Mouse (Mus musculus): ENCODE results near the gene Palm3. TPM values are rescaled to one million over a fixed set of nuclear protein-coding genes. Genes with fewer than 3 reads are reported as not detected.

The Palm3 gene
- 4.7 and 6.7 TPM in 2 replicates for polyA plus RNA-seq (2016; fragmentation: Nextera tagmentation; extraction: Ambion mirVana)

DNA sequence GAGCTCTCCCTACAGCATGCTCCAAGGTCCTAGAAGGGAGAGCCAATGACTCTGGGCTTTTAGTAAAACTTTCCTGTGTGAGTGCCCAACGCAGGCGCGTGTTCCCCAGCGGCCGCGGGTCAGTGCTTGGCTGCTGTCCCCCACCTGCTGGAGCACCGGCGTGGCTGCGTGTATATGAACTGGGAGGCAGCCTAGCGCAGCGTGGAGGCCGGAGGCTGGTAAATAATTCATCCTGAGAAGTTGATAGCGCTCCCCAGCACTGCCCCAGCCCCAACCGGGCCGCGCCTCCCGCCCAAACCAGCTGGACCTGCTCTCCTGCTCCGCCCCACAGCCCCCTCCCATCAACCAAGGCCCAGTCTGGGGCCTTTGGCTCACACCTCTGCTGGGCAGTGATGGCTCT lies at the start of gene Palm3:
Gene Palm3 (plus strand): TSS at position 376 of the 400 bp plus-strand sequence.
- peaks cover 64% of the 10 kb centered on the region for H3K27me3 ChIP-seq
- ATAC-seq (ENCODE audit: insufficient number of reproducible peaks, insufficient read depth, low FRiP score, low TSS enrichment, low read depth) = no peak
- H3K9ac ChIP-seq (replicated peaks) = no peak within 1 kb of the TSS
- 0 out of 2 replicates have a peak, but pooled peaks cover 16% of the 10 kb centered on the region for H3K4me1 ChIP-seq (replicated peaks)
- no peak within 1 kb of the TSS for H3K27ac ChIP-seq
- peak within 1 kb of the TSS; percentile 18 for H3K4me2 ChIP-seq
- H3K9me3 ChIP-seq = 0 out of 2 replicates have a peak, but pooled peaks cover 2% of the 10 kb centered on the region
- no peaks in the 10 kb centered on the region for H3K36me3 ChIP-seq
- 7% methylated on average over 18 of the region's 18 CpGs for WGBS
- 0 out of 2 replicates have a peak within 1 kb of the TSS, but pooled peaks have one; percentile 3 for H3K4me3 ChIP-seq (replicated peaks)

DNA sequence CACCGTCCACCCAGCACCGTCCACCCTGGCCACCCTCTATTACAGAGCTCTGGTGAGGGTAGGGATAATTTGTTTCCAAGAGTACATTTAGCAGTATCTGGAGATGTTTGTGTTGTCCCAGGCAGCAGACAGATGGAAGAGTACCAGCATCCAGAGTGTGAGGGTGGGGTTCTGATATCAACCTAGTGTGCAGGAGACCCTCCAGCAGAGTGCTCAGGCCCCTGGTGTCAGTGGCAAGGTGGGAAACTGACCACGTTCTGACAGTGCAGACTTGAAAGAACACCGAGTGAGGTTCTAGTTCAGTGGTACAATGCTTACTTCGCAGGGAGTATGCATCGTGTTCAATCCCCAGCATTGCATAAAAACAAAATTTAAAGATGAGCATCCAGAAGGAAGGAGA lies 49.6 kb upstream of the Palm3 start:
- ATAC-seq (ENCODE audit: insufficient number of reproducible peaks, insufficient read depth, low FRiP score, low TSS enrichment, low read depth) = no peak

GRCm38 (mm10) chr8:83972150-83973120 lies 48.8 kb upstream of the Palm3 start, which contains the start of gene Prkaca:
TSS of gene Prkaca (plus strand) at chr8:83972993.
- peak within 1 kb of the TSS; percentile 70 for H3K27ac ChIP-seq
- H3K4me1 ChIP-seq (replicated peaks) = peaks cover 28% of the 10 kb centered on the region
- peaks cover 26% of the 10 kb centered on the region for H3K36me3 ChIP-seq
- H3K27me3 ChIP-seq = no peaks in the 10 kb centered on the region
- no peaks in the 10 kb centered on the region for H3K9me3 ChIP-seq
- peak; percentile 100 for ATAC-seq (ENCODE audit: insufficient number of reproducible peaks, insufficient read depth, low FRiP score, low TSS enrichment, low read depth)
- H3K9ac ChIP-seq (replicated peaks) = peak within 1 kb of the TSS; percentile 92
- peak within 1 kb of the TSS; percentile 99 for H3K4me2 ChIP-seq
- H3K4me3 ChIP-seq (replicated peaks) = peak within 1 kb of the TSS; percentile 98
- WGBS = under 1% methylated on average over 77 of the region's 94 CpGs

More for the DNA sequence above, 49.6 kb upstream of the Palm3 start:
- Histone ChIP-seq H3K4me1 (replicated peaks) (peaks cover 20% of the 10 kb centered on the region), H3K27me3 (no peaks in the 10 kb centered on the region), H3K9ac (replicated peaks) (peak overlapping the region; percentile 92; the same call in 1 of the 2 replicates), H3K9me3 (no peaks in the 10 kb centered on the region), H3K4me3 (replicated peaks) (peak overlapping the region; percentile 98), H3K36me3 (peaks cover 34% of the 10 kb centered on the region), H3K4me2 (peak overlapping the region; percentile 89), H3K27ac (no peak overlapping the region)
- WGBS = 82% methylated on average over 6 of the region's 6 CpGs

- Histone ChIP-seq H3K9ac (replicated peaks) (peak overlapping the region; percentile 92), H3K27me3 (no peaks in the 10 kb centered on the region), H3K9me3 (no peaks in the 10 kb centered on the region), H3K4me1 (replicated peaks) (peaks cover 37% of the 10 kb centered on the region), H3K4me3 (replicated peaks) (peak overlapping the region; percentile 98), H3K27ac (no peak overlapping the region; the same call in 1 of the 2 replicates), H3K4me2 (peak overlapping the region; percentile 99), H3K36me3 (peaks cover 19% of the 10 kb centered on the region)
- ATAC-seq (ENCODE audit: insufficient number of reproducible peaks, insufficient read depth, low FRiP score, low TSS enrichment, low read depth) = 0 out of 2 replicates have a peak, but pooled peaks have one; percentile 8
- 4% methylated on average over 32 of the region's 37 CpGs for WGBS
These were observed 47.9 kb upstream of the Palm3 start for GRCm38 (mm10) chr8:83973161-83974031.

DNA sequence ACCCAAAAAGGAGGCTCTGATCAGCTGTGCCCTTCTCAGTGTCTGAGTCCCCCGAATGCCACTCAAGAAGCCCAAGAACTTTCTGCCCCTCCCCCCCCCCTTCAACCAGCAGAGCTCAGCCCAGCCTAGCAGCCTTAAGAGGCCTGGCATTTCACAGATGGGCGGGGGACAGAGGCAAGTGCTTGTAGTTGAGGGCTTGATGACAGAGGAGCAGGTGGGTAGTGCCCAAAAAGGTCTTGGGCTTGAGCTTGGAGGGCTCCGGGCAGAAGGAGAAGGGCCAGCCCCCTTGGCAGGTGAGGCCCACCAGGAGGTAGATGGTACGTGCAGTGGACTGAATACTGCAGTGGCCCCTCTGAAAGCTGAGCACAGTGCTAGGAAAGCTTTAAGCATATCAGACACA lies 46.8 kb upstream of the Palm3 start:
- H3K9me3 ChIP-seq = no peaks in the 10 kb centered on the region
- H3K4me3 ChIP-seq (replicated peaks) = peak overlapping the region; percentile 11; the same call in 1 of the 2 replicates
- H3K9ac ChIP-seq (replicated peaks) = no peak overlapping the region
- H3K4me2 ChIP-seq = peak overlapping the region; percentile 99
- no peak for ATAC-seq (ENCODE audit: insufficient number of reproducible peaks, insufficient read depth, low FRiP score, low TSS enrichment, low read depth)
- WGBS = 91% methylated on average over 4 of the region's 4 CpGs
- H3K27me3 ChIP-seq = no peaks in the 10 kb centered on the region
- no peak overlapping the region for H3K27ac ChIP-seq
- peaks cover 16% of the 10 kb centered on the region; the same call in 1 of the 2 replicates for H3K36me3 ChIP-seq
- peaks cover 39% of the 10 kb centered on the region for H3K4me1 ChIP-seq (replicated peaks)

DNA sequence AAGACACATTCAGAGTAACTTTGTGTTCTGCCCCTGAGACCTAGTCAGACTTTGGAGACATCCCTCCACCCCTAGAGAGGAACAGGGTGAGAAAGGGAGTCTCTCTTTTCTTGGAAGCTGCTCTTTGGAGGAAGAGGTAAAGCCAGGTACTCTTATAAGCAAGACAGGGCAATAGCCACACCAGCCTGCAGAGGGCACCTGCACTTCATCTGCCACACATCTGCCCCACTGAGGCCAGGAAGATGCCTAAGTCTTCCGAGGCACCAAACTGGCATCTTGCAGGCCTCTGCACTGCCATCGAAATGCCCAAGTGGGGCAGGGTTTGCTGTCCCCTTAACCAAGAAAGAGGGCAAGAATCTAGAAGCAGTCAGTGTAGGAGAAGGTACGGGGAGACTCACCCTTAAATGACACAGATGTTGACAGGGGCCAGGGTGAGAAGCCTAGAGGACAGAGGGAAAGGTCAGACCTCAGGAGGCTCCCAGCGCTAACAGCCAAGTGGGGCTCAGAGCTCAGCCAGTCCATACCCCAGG lies 45.1 kb upstream of the Palm3 start:
- H3K36me3 ChIP-seq = peaks cover 27% of the 10 kb centered on the region
- no peak overlapping the region for H3K4me3 ChIP-seq (replicated peaks)
- no peaks in the 10 kb centered on the region for H3K27me3 ChIP-seq
- H3K4me1 ChIP-seq (replicated peaks) = peaks cover 39% of the 10 kb centered on the region
- WGBS = 82% methylated on average over 4 of the region's 4 CpGs
- H3K27ac ChIP-seq = no peak overlapping the region
- H3K4me2 ChIP-seq = no peak overlapping the region
- no peaks in the 10 kb centered on the region for H3K9me3 ChIP-seq
- ATAC-seq (ENCODE audit: insufficient number of reproducible peaks, insufficient read depth, low FRiP score, low TSS enrichment, low read depth) = no peak
- no peak overlapping the region for H3K9ac ChIP-seq (replicated peaks)

GRCm38 (mm10) chr8:83976779-83977350 lies 44.4 kb upstream of the Palm3 start:
- Histone ChIP-seq H3K9me3 (no peaks in the 10 kb centered on the region), H3K4me1 (replicated peaks) (peaks cover 36% of the 10 kb centered on the region), H3K4me3 (replicated peaks) (no peak overlapping the region), H3K9ac (replicated peaks) (no peak overlapping the region), H3K36me3 (peaks cover 34% of the 10 kb centered on the region), H3K4me2 (0 out of 2 replicates have a peak overlapping the region, but pooled peaks have one; percentile 28), H3K27ac (no peak overlapping the region), H3K27me3 (no peaks in the 10 kb centered on the region)
- ATAC-seq (ENCODE audit: insufficient number of reproducible peaks, insufficient read depth, low FRiP score, low TSS enrichment, low read depth) = no peak
- WGBS = 85% methylated on average over 5 of the region's 5 CpGs

GRCm38 (mm10) chr8:83977646-83978045 lies 43.6 kb upstream of the Palm3 start:
- no peak overlapping the region for H3K9ac ChIP-seq (replicated peaks)
- H3K9me3 ChIP-seq = no peaks in the 10 kb centered on the region
- 48% methylated on average over 6 of the region's 6 CpGs for whole genome bisulfite sequencing
- H3K27ac ChIP-seq = peak overlapping the region; percentile 14
- H3K36me3 ChIP-seq = peaks cover 41% of the 10 kb centered on the region
- peak overlapping the region; percentile 28; the same call in 1 of the 2 replicates for H3K4me2 ChIP-seq
- H3K4me3 ChIP-seq (replicated peaks) = no peak overlapping the region
- H3K27me3 ChIP-seq = no peaks in the 10 kb centered on the region
- H3K4me1 ChIP-seq (replicated peaks) = peaks cover 34% of the 10 kb centered on the region
- no peak for ATAC-seq (ENCODE audit: insufficient number of reproducible peaks, insufficient read depth, low FRiP score, low TSS enrichment, low read depth)

DNA sequence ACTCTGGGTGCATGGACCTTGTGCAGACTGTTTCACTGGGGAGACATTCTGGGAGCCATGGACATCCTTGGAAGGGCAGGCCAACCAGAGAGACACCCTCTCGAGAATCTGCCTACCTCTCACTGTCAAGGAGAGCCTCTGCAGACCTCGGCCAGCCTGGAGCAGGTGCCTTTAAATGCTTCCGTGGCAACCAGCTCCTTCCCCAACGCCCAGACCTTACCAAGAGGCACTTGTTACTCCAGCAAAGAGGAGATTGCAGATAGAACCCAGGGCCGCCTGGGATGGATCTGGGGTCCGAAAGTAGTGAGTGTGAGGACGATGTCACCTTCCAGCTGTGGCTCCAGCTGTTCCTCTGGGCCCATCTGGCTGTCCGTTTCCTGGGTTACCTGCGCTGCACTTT lies 43.1 kb upstream of the Palm3 start:
- H3K9me3 ChIP-seq = no peaks in the 10 kb centered on the region
- peak overlapping the region; percentile 14 for H3K27ac ChIP-seq
- no peak for ATAC-seq (ENCODE audit: insufficient number of reproducible peaks, insufficient read depth, low FRiP score, low TSS enrichment, low read depth)
- peaks cover 47% of the 10 kb centered on the region for H3K36me3 ChIP-seq
- H3K4me1 ChIP-seq (replicated peaks) = peaks cover 34% of the 10 kb centered on the region
- no peak overlapping the region for H3K9ac ChIP-seq (replicated peaks)
- peak overlapping the region; percentile 28; the same call in 1 of the 2 replicates for H3K4me2 ChIP-seq
- 76% methylated on average over 9 of the region's 9 CpGs for WGBS
- no peak overlapping the region for H3K4me3 ChIP-seq (replicated peaks)
- H3K27me3 ChIP-seq = no peaks in the 10 kb centered on the region

GRCm38 (mm10) chr8:83980250-83980649 lies 41.0 kb upstream of the Palm3 start:
- ATAC-seq (ENCODE audit: insufficient number of reproducible peaks, insufficient read depth, low FRiP score, low TSS enrichment, low read depth) = no peak
- H3K9ac ChIP-seq (replicated peaks) = no peak overlapping the region

More at GRCm38 (mm10) chr8:83980250-83980649, 41.0 kb upstream of the Palm3 start:
- Histone ChIP-seq H3K27ac (no peak overlapping the region), H3K36me3 (peaks cover 65% of the 10 kb centered on the region), H3K4me3 (replicated peaks) (no peak overlapping the region), H3K9me3 (0 out of 2 replicates have a peak, but pooled peaks cover 4% of the 10 kb centered on the region), H3K27me3 (no peaks in the 10 kb centered on the region), H3K4me1 (replicated peaks) (peaks cover 20% of the 10 kb centered on the region), H3K4me2 (no peak overlapping the region)
- 96% methylated on average over 1 of the region's 1 CpGs for WGBS
